In genomic region chr9:121761787-121762186, GRCm38 (mm10) we compare ENCODE assay signal across 16 mouse cellular contexts. TPM values are rescaled to one million over a fixed set of nuclear protein-coding genes. Genes with fewer than 3 reads are reported as not detected.
A peak's percentile ranks its signal among the peaks of the same experiment; 100 is the strongest.
DNase-seq lines count a peak whose midpoint lies in the region; ATAC-seq and TF ChIP-seq lines count a peak whose summit lies in the region.
"Had no signal": no experiment of that assay in that cellular context is flagged by ENCODE, and none has a peak within 500 bp of the region (broad histone marks: within the 10 kb centered on the region; RNA-seq: fewer than 3 reads in every experiment).

No protein-coding gene starts in this region.

- H3K36me3 ChIP-seq in midbrain, embryonic 12.5 days: peaks cover 40% of the 10 kb centered on the region
- H3K36me3 ChIP-seq in midbrain, embryonic 14.5 days (ENCODE audit: control insufficient read depth, insufficient read depth, low read length): peaks cover 48% of the 10 kb centered on the region
- peaks cover 46% of the 10 kb centered on the region for H3K36me3 ChIP-seq in embryonic facial prominence, embryonic 15.5 days
- H3K36me3 ChIP-seq in limb, embryonic 12.5 days: peaks cover 53% of the 10 kb centered on the region
- H3K36me3 ChIP-seq in kidney, adult 2 months (ENCODE audit: control insufficient read depth, insufficient read depth, low read length): no peaks in the 10 kb centered on the region

- H3K4me1 ChIP-seq in midbrain, embryonic 12.5 days: peaks cover 32% of the 10 kb centered on the region
- peaks cover 16% of the 10 kb centered on the region for H3K4me1 ChIP-seq in midbrain, embryonic 14.5 days (ENCODE audit: control insufficient read depth, insufficient read depth, low read length)
- H3K4me1 ChIP-seq in embryonic facial prominence, embryonic 15.5 days: peaks cover 66% of the 10 kb centered on the region
- H3K4me1 ChIP-seq in limb, embryonic 12.5 days (replicated peaks): peaks cover 38% of the 10 kb centered on the region
- peaks cover 7% of the 10 kb centered on the region for H3K4me1 ChIP-seq in kidney, adult 2 months (ENCODE audit: control insufficient read depth, insufficient read depth, low read length)

- TF ChIP-seq CTCF in kidney, adult 2 months (conservative IDR thresholded peaks at IDR 0.05; ENCODE audit: insufficient read depth, insufficient read length, low read depth, low read length): no peak

- no peak for ATAC-seq in midbrain, embryonic 12.5 days (ENCODE audit: low FRiP score, low read depth)
- ATAC-seq in midbrain, embryonic 14.5 days (ENCODE audit: low FRiP score, low TSS enrichment): no peak
- ATAC-seq in embryonic facial prominence, embryonic 15.5 days (ENCODE audit: insufficient number of reproducible peaks, low FRiP score, low TSS enrichment, low read depth): no peak
- no peak for ATAC-seq in limb, embryonic 12.5 days (ENCODE audit: insufficient number of reproducible peaks, insufficient read depth, low FRiP score, low TSS enrichment, low read depth)
- ATAC-seq in megakaryocyte-erythroid progenitor cell, adult 5-6 weeks (replicated peaks; ENCODE audit: low FRiP score, low TSS enrichment, poor library complexity, severe bottlenecking): no peak
- ATAC-seq: Patski had no signal

- no peak for TF ChIP-seq POLR2A in kidney, adult 2 months (IDR thresholded peaks at IDR 0.05; ENCODE audit: low read depth, low read length)

- no peak overlapping the region for H3K4me2 ChIP-seq in midbrain, embryonic 12.5 days (replicated peaks)
- no peak overlapping the region for H3K4me2 ChIP-seq in midbrain, embryonic 14.5 days (ENCODE audit: low read length)
- H3K4me2 ChIP-seq in embryonic facial prominence, embryonic 15.5 days (replicated peaks): 0 out of 2 replicates have a peak overlapping the region, but pooled peaks have one; percentile 85
- H3K4me2 ChIP-seq in limb, embryonic 12.5 days: 0 out of 2 replicates have a peak overlapping the region, but pooled peaks have one; percentile 2

- peak overlapping the region; percentile 31; the same call in 1 of the 2 replicates for H3K9ac ChIP-seq in midbrain, embryonic 12.5 days (replicated peaks)
- no peak overlapping the region for H3K9ac ChIP-seq in midbrain, embryonic 14.5 days (replicated peaks; ENCODE audit: low read length)
- no peak overlapping the region for H3K9ac ChIP-seq in embryonic facial prominence, embryonic 15.5 days
- H3K9ac ChIP-seq in limb, embryonic 12.5 days (replicated peaks): no peak overlapping the region

- DNase-seq in heart, adult 11 months: peak; percentile 94
- no peak for DNase-seq in heart, adult 18-20 months
- no peak for DNase-seq in midbrain, embryonic 14.5 days
- DNase-seq in kidney, adult 2 months: no peak
- DNase-seq: adrenal gland, adult 8-10 months; embryo, embryonic 11 days; heart, postnatal 10 days; kidney, postnatal 36 days; lung, adult 2 months; spleen, adult 18-20 months; thymus, postnatal 4 days had no signal

- no peaks in the 10 kb centered on the region for H3K27me3 ChIP-seq in midbrain, embryonic 12.5 days
- H3K27me3 ChIP-seq in midbrain, embryonic 14.5 days (ENCODE audit: control insufficient read depth, insufficient read depth, low read length): no peaks in the 10 kb centered on the region
- H3K27me3 ChIP-seq in embryonic facial prominence, embryonic 15.5 days: no peaks in the 10 kb centered on the region
- H3K27me3 ChIP-seq in limb, embryonic 12.5 days: no peaks in the 10 kb centered on the region
- H3K27me3 ChIP-seq in kidney, adult 2 months (replicated peaks; ENCODE audit: control insufficient read depth, insufficient read depth, low read length): no peaks in the 10 kb centered on the region
- H3K27me3 ChIP-seq: Patski had no signal

- H3K9me3 ChIP-seq in midbrain, embryonic 12.5 days: no peaks in the 10 kb centered on the region
- H3K9me3 ChIP-seq in midbrain, embryonic 14.5 days (ENCODE audit: control insufficient read depth, low read length): no peaks in the 10 kb centered on the region
- H3K9me3 ChIP-seq in embryonic facial prominence, embryonic 15.5 days (replicated peaks): no peaks in the 10 kb centered on the region
- H3K9me3 ChIP-seq in limb, embryonic 12.5 days: no peaks in the 10 kb centered on the region

- 71% methylated on average over 8 of the region's 8 CpGs for WGBS in midbrain, embryonic 12.5 days
- 53% methylated on average over 8 of the region's 8 CpGs for WGBS in midbrain, embryonic 14.5 days
- 51% methylated on average over 8 of the region's 8 CpGs for WGBS in embryonic facial prominence, embryonic 15.5 days
- WGBS in limb, embryonic 12.5 days: 80% methylated on average over 8 of the region's 8 CpGs
- 88% methylated on average over 8 of the region's 8 CpGs for WGBS in kidney, adult 2 months

- peak overlapping the region; percentile 15; the same call in 1 of the 2 replicates for H3K27ac ChIP-seq in midbrain, embryonic 12.5 days (replicated peaks)
- no peak overlapping the region for H3K27ac ChIP-seq in midbrain, embryonic 14.5 days (replicated peaks; ENCODE audit: low read depth, low read length)
- H3K27ac ChIP-seq in embryonic facial prominence, embryonic 15.5 days (replicated peaks): no peak overlapping the region
- no peak overlapping the region for H3K27ac ChIP-seq in limb, embryonic 12.5 days
- H3K27ac ChIP-seq in kidney, adult 2 months (ENCODE audit: insufficient read depth, low read depth, low read length): no peak overlapping the region

- no peak overlapping the region for H3K4me3 ChIP-seq in midbrain, embryonic 12.5 days
- no peak overlapping the region for H3K4me3 ChIP-seq in midbrain, embryonic 14.5 days (replicated peaks; ENCODE audit: low read depth, low read length)
- peak overlapping the region; percentile 74 for H3K4me3 ChIP-seq in embryonic facial prominence, embryonic 15.5 days (replicated peaks)
- H3K4me3 ChIP-seq in limb, embryonic 12.5 days (replicated peaks): no peak overlapping the region
- no peak overlapping the region for H3K4me3 ChIP-seq in kidney, adult 2 months (ENCODE audit: insufficient read depth, low read depth, low read length)

RNA-seq across cellular contexts. Expression of gene Zfp651, which starts 2.7 kb away (rescaled TPM):
- total RNA-seq in heart, adult 18-20 months (2021): 100 to 1,000 TPM; 108 to 109 TPM
- 10.9 and 13.3 TPM in 2 replicates for polyA plus RNA-seq in midbrain, embryonic 12.5 days (2016; fragmentation: Nextera tagmentation; extraction: Ambion mirVana)
- polyA plus RNA-seq in midbrain, embryonic 14.5 days (2014; fragmentation: Nextera tagmentation; extraction: Ambion mirVana): 15.8 and 17.5 TPM in 2 replicates
- polyA plus RNA-seq in embryonic facial prominence, embryonic 15.5 days (2015; fragmentation: Nextera tagmentation; extraction: Ambion mirVana): 34.0 and 35.4 TPM in 2 replicates
- 13.7 and 16.7 TPM in 2 replicates for polyA plus RNA-seq in limb, embryonic 12.5 days (2016; fragmentation: Nextera tagmentation; extraction: Ambion mirVana)
- not detected in 2 replicates for total RNA-seq in megakaryocyte-erythroid progenitor cell, adult 5-6 weeks (2014; fragmentation: Nextera tagmentation)
- not detected in 2 replicates for total RNA-seq in megakaryocyte-erythroid progenitor cell, adult 5-6 weeks (2017)
- 25.4 and 29.5 TPM in 2 replicates for polyA plus RNA-seq in kidney, adult 2 months (2012; rRNA removed)

RNA-seq across cellular contexts. Expression of gene Klhl40, which starts 15.6 kb away (rescaled TPM):
- total RNA-seq in heart, adult 18-20 months (2021): 10 to 100 TPM; 17.8 to 20.5 TPM
- polyA plus RNA-seq in midbrain, embryonic 12.5 days (2016; fragmentation: Nextera tagmentation; extraction: Ambion mirVana): 0.14 TPM in 1 of 2 replicates, not detected in the other
- polyA plus RNA-seq in midbrain, embryonic 14.5 days (2014; fragmentation: Nextera tagmentation; extraction: Ambion mirVana): 1.1 and 1.9 TPM in 2 replicates
- 16.7 and 23.2 TPM in 2 replicates for polyA plus RNA-seq in embryonic facial prominence, embryonic 15.5 days (2015; fragmentation: Nextera tagmentation; extraction: Ambion mirVana)
- 5.9 and 7.0 TPM in 2 replicates for polyA plus RNA-seq in limb, embryonic 12.5 days (2016; fragmentation: Nextera tagmentation; extraction: Ambion mirVana)
- not detected in 2 replicates for total RNA-seq in megakaryocyte-erythroid progenitor cell, adult 5-6 weeks (2014; fragmentation: Nextera tagmentation)
- not detected in 2 replicates for total RNA-seq in megakaryocyte-erythroid progenitor cell, adult 5-6 weeks (2017)
- polyA plus RNA-seq in kidney, adult 2 months (2012; rRNA removed): 1.6 TPM in 1 of 2 replicates, not detected in the other
- polyA plus RNA-seq: Patski had no signal

RNA-seq across cellular contexts. Expression of gene Hhatl, which starts 30.5 kb away (rescaled TPM):
- 100 to 1,000 TPM in 1 of 2 experiments, 10 to 100 TPM in 1; 95.1 to 119 TPM for total RNA-seq in heart, adult 18-20 months (2021)
- not detected in 2 replicates for polyA plus RNA-seq in midbrain, embryonic 12.5 days (2016; fragmentation: Nextera tagmentation; extraction: Ambion mirVana)
- polyA plus RNA-seq in midbrain, embryonic 14.5 days (2014; fragmentation: Nextera tagmentation; extraction: Ambion mirVana): 0.12 and 0.24 TPM in 2 replicates
- 1.2 and 2.5 TPM in 2 replicates for polyA plus RNA-seq in embryonic facial prominence, embryonic 15.5 days (2015; fragmentation: Nextera tagmentation; extraction: Ambion mirVana)
- polyA plus RNA-seq in limb, embryonic 12.5 days (2016; fragmentation: Nextera tagmentation; extraction: Ambion mirVana): 0.19 and 0.22 TPM in 2 replicates
- total RNA-seq in megakaryocyte-erythroid progenitor cell, adult 5-6 weeks (2014; fragmentation: Nextera tagmentation): not detected in 2 replicates
- not detected in 2 replicates for total RNA-seq in megakaryocyte-erythroid progenitor cell, adult 5-6 weeks (2017)
- 19.1 and 22.5 TPM in 2 replicates for polyA plus RNA-seq in kidney, adult 2 months (2012; rRNA removed)
- polyA plus RNA-seq: Patski had no signal

RNA-seq across cellular contexts. Expression of gene Nktr, which starts 42.8 kb away (rescaled TPM):
- total RNA-seq in heart, adult 18-20 months (2021): 10 to 100 TPM; 26.2 to 32.4 TPM
- polyA plus RNA-seq in midbrain, embryonic 12.5 days (2016; fragmentation: Nextera tagmentation; extraction: Ambion mirVana): 73.6 and 75.3 TPM in 2 replicates
- polyA plus RNA-seq in midbrain, embryonic 14.5 days (2014; fragmentation: Nextera tagmentation; extraction: Ambion mirVana): 61.5 and 73.0 TPM in 2 replicates
- 66.5 and 71.5 TPM in 2 replicates for polyA plus RNA-seq in embryonic facial prominence, embryonic 15.5 days (2015; fragmentation: Nextera tagmentation; extraction: Ambion mirVana)
- polyA plus RNA-seq in limb, embryonic 12.5 days (2016; fragmentation: Nextera tagmentation; extraction: Ambion mirVana): 68.4 and 71.5 TPM in 2 replicates
- 161 and 173 TPM in 2 replicates for total RNA-seq in megakaryocyte-erythroid progenitor cell, adult 5-6 weeks (2014; fragmentation: Nextera tagmentation)
- total RNA-seq in megakaryocyte-erythroid progenitor cell, adult 5-6 weeks (2017): 132 and 146 TPM in 2 replicates
- 24.8 and 28.5 TPM in 2 replicates for polyA plus RNA-seq in kidney, adult 2 months (2012; rRNA removed)

RNA-seq across cellular contexts. Expression of gene Ss18l2, which starts 51.7 kb away (rescaled TPM):
- 100 to 1,000 TPM; 117 to 129 TPM for total RNA-seq in heart, adult 18-20 months (2021)
- polyA plus RNA-seq in midbrain, embryonic 12.5 days (2016; fragmentation: Nextera tagmentation; extraction: Ambion mirVana): 107 TPM in 2 replicates
- 164 and 190 TPM in 2 replicates for polyA plus RNA-seq in midbrain, embryonic 14.5 days (2014; fragmentation: Nextera tagmentation; extraction: Ambion mirVana)
- polyA plus RNA-seq in embryonic facial prominence, embryonic 15.5 days (2015; fragmentation: Nextera tagmentation; extraction: Ambion mirVana): 111 and 116 TPM in 2 replicates
- 95.8 and 105 TPM in 2 replicates for polyA plus RNA-seq in limb, embryonic 12.5 days (2016; fragmentation: Nextera tagmentation; extraction: Ambion mirVana)
- 57.8 and 77.0 TPM in 2 replicates for total RNA-seq in megakaryocyte-erythroid progenitor cell, adult 5-6 weeks (2014; fragmentation: Nextera tagmentation)
- 47.8 and 54.4 TPM in 2 replicates for total RNA-seq in megakaryocyte-erythroid progenitor cell, adult 5-6 weeks (2017)
- 52.4 and 61.5 TPM in 2 replicates for polyA plus RNA-seq in kidney, adult 2 months (2012; rRNA removed)

Comparison
In these comparisons a context has a peak if more than half of its experiments do, and no peak if none do; other contexts are left out.
1. H3K4me2 ChIP-seq: peak in embryonic facial prominence, embryonic 15.5 days (single experiment) and limb, embryonic 12.5 days (single experiment); none in midbrain, embryonic 12.5 days (single experiment) and midbrain, embryonic 14.5 days (single experiment).